31 mouse cellular contexts compared by ENCODE assay signal in the genomic region with DNA sequence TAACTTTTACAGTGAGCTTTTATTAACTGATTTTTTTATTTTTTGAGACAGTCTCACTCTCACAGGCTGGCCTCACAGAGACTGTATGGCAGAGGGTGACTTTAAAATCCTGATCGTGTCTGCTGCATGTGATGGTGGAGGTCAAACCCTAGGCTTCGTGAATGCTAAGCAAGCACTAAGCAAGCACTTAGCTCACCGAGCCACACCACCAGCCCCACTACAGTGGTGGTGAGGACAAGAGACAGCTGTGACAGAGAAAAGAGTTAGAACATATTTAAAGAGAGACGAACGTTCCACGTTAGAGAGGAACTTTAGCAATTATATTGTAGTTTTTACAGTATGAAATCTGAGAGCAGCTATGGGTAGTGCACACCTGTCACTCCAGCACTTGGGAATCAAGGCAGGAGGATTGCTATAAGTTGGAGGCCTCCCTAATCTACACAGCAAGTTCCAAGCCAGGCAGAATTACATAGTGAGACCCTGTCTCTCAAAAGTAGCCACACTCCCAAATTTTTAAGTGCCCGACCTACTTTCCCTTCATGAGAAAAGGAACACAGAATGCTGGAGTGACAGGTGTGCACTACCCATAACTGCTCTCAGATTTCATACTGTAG. TPM values are rescaled to one million over a fixed set of nuclear protein-coding genes. Genes with fewer than 3 reads are reported as not detected.
A peak's percentile ranks its signal among the peaks of the same experiment; 100 is the strongest.
DNase-seq lines count a peak whose midpoint lies in the region; ATAC-seq lines count a peak whose summit lies in the region.
"Had no signal": no experiment of that assay in that cellular context is flagged by ENCODE, and none has a peak within 500 bp of the region (broad histone marks: within the 10 kb centered on the region; RNA-seq: fewer than 3 reads in every experiment).

No protein-coding gene starts in this region.

- no peak overlapping the region for H3K4me3 ChIP-seq in limb, embryonic 13.5 days
- no peak overlapping the region for H3K4me3 ChIP-seq in limb, embryonic 10.5 days
- H3K4me3 ChIP-seq: embryonic facial prominence, embryonic 13.5 days; erythroblast, embryonic 14.5 days; hindbrain, embryonic 10.5 days; hindbrain, embryonic 15.5 days; kidney, embryonic 15.5 days; megakaryocyte, embryonic 14.5 days; midbrain, embryonic 12.5 days; myocyte; neural tube, embryonic 12.5 days had no signal

- H3K36me3 ChIP-seq in limb, embryonic 13.5 days: no peaks in the 10 kb centered on the region
- H3K36me3 ChIP-seq in limb, embryonic 10.5 days: no peaks in the 10 kb centered on the region
- H3K36me3 ChIP-seq: embryonic facial prominence, embryonic 13.5 days; hindbrain, embryonic 10.5 days; hindbrain, embryonic 15.5 days; kidney, embryonic 15.5 days; midbrain, embryonic 12.5 days; neural tube, embryonic 12.5 days had no signal

- WGBS in limb, embryonic 13.5 days: 65% methylated on average over 7 of the region's 7 CpGs
- 85% methylated on average over 7 of the region's 7 CpGs for WGBS in limb, embryonic 10.5 days

- peak; percentile 72 for ATAC-seq in limb, embryonic 13.5 days (ENCODE audit: low FRiP score, low read depth)
- ATAC-seq: CD4-positive, CD25-positive, alpha-beta regulatory T cell, adult 4 months; forebrain, embryonic 16.5 days; inflammation-experienced regulatory T-cells, adult 6 months; liver, postnatal 0 days had no signal

- peaks cover 4% of the 10 kb centered on the region; the same call in 1 of the 2 replicates for H3K4me1 ChIP-seq in limb, embryonic 13.5 days
- H3K4me1 ChIP-seq in limb, embryonic 10.5 days: peaks cover 1% of the 10 kb centered on the region
- H3K4me1 ChIP-seq: hindbrain, embryonic 10.5 days had no signal

- no peak overlapping the region for H3K27ac ChIP-seq in limb, embryonic 13.5 days
- H3K27ac ChIP-seq in limb, embryonic 10.5 days: no peak overlapping the region
- H3K27ac ChIP-seq: embryonic facial prominence, embryonic 13.5 days; hindbrain, embryonic 10.5 days; hindbrain, embryonic 15.5 days; kidney, embryonic 15.5 days; midbrain, embryonic 12.5 days; neural tube, embryonic 12.5 days had no signal

- H3K9me3 ChIP-seq in limb, embryonic 13.5 days: no peaks in the 10 kb centered on the region
- no peaks in the 10 kb centered on the region for H3K9me3 ChIP-seq in limb, embryonic 10.5 days (replicated peaks)
- H3K9me3 ChIP-seq: embryonic facial prominence, embryonic 13.5 days; hindbrain, embryonic 15.5 days; kidney, embryonic 15.5 days; midbrain, embryonic 12.5 days; neural tube, embryonic 12.5 days had no signal

- no peak overlapping the region for H3K9ac ChIP-seq in limb, embryonic 13.5 days
- H3K9ac ChIP-seq: embryonic facial prominence, embryonic 13.5 days; hindbrain, embryonic 15.5 days; kidney, embryonic 15.5 days; liver, postnatal 0 days; midbrain, embryonic 12.5 days; neural tube, embryonic 12.5 days had no signal

- peaks cover 7% of the 10 kb centered on the region for H3K27me3 ChIP-seq in limb, embryonic 13.5 days
- H3K27me3 ChIP-seq in limb, embryonic 10.5 days (ENCODE audit: low read depth, poor library complexity, severe bottlenecking): peaks cover 7% of the 10 kb centered on the region
- H3K27me3 ChIP-seq: hindbrain, embryonic 15.5 days; neural tube, embryonic 12.5 days had no signal

- H3K4me2 ChIP-seq in limb, embryonic 13.5 days (replicated peaks): no peak overlapping the region
- H3K4me2 ChIP-seq: embryonic facial prominence, embryonic 13.5 days; hindbrain, embryonic 15.5 days; kidney, embryonic 15.5 days; midbrain, embryonic 12.5 days; neural tube, embryonic 12.5 days had no signal

- DNase-seq in limb, embryonic 10.5 days (ENCODE audit: low spot score): no peak
- peak; percentile 16 for DNase-seq in testis, postnatal 10 days (ENCODE audit: low spot score)
- DNase-seq in testis, postnatal 14 days (ENCODE audit: low spot score): no peak
- DNase-seq in lung, postnatal 4 days: peak; percentile 38 to 68
- DNase-seq in urinary bladder, postnatal 25 days (ENCODE audit: low spot score): no peak
- no peak for DNase-seq in frontal cortex, postnatal 10 days (ENCODE audit: low spot score in 2 of 2)
- DNase-seq: adrenal gland, postnatal 25 days; cerebellum, adult 11-12 months; cerebellum, adult 9-11 months; embryo, embryonic 11 days; heart, postnatal 14 days; kidney, adult 11 months; kidney, postnatal 36 days; layer of hippocampus, postnatal 36 days; left cerebral cortex, postnatal 4 days; liver, postnatal 0 days; right cerebral cortex, postnatal 4 days; thymus, postnatal 25 days had no signal

RNA-seq across cellular contexts. Expression of a gene that starts 6.4 kb away (rescaled TPM):
- polyA plus RNA-seq in limb, embryonic 13.5 days (2015; fragmentation: Nextera tagmentation; extraction: Ambion mirVana): 2.7 and 3.3 TPM in 2 replicates
- 2.1 and 4.5 TPM in 2 replicates for polyA plus RNA-seq in limb, embryonic 10.5 days (2016; fragmentation: Nextera tagmentation; extraction: Ambion mirVana)
- polyA plus RNA-seq: CD4-positive, CD25-positive, alpha-beta regulatory T cell, adult 4 months; erythroblast, embryonic 14.5 days; inflammation-experienced regulatory T-cells, adult 6 months had no signal

RNA-seq across cellular contexts. Expression of a gene that starts 37.7 kb away (rescaled TPM):
- 34.2 and 37.2 TPM in 2 replicates for polyA plus RNA-seq in limb, embryonic 13.5 days (2015; fragmentation: Nextera tagmentation; extraction: Ambion mirVana)
- 14.0 and 20.7 TPM in 2 replicates for polyA plus RNA-seq in limb, embryonic 10.5 days (2016; fragmentation: Nextera tagmentation; extraction: Ambion mirVana)

RNA-seq across cellular contexts. Expression of a gene that starts 37.8 kb away (rescaled TPM):
- 325 and 338 TPM in 2 replicates for polyA plus RNA-seq in limb, embryonic 13.5 days (2015; fragmentation: Nextera tagmentation; extraction: Ambion mirVana)
- polyA plus RNA-seq in limb, embryonic 10.5 days (2016; fragmentation: Nextera tagmentation; extraction: Ambion mirVana): 412 and 467 TPM in 2 replicates

Comparison
In these comparisons a context has a peak if more than half of its experiments do, and no peak if none do; other contexts are left out.
1. DNase-seq: peak in testis, postnatal 10 days (single experiment) and lung, postnatal 4 days (2 of 2); none in limb, embryonic 10.5 days (single experiment), testis, postnatal 14 days (single experiment), urinary bladder, postnatal 25 days (single experiment) and frontal cortex, postnatal 10 days (0 of 2).